Mouse (Mus musculus): Measurements from ENCODE around the gene Fadd. TPM values are rescaled to one million over a fixed set of nuclear protein-coding genes. Genes with fewer than 3 reads are reported as not detected.

The Fadd gene
- total RNA-seq, 2 experiments from 2014 or later = 2.3 to 2.6 TPM

- intact Hi-C loops (cut with DNase I) = no loop called here
- no peak for DNase-seq (ENCODE audit: low spot score in 2 of 2)
Observed at GRCm38 (mm10) chr7:144583619-144584018, 1.4 kb upstream of the Fadd start.

- intact Hi-C loops (cut with DNase I) = loop anchor here (2.0 kb wide), 1 partner anchor 29 kb away; the partner anchor contains the start of gene Ppfia1
- DNase-seq (ENCODE audit: low spot score in 2 of 2) = peak; percentile 50 to 64
Observed at GRCm38 (mm10) chr7:144581559-144582283, 542 bp downstream of the Fadd start.

GRCm38 (mm10) chr7:144577876-144578275, 4.4 kb downstream of the Fadd start:
- DNase-seq (ENCODE audit: low spot score in 2 of 2) = no peak
- intact Hi-C loops (cut with DNase I) = no loop called here

- DNase-seq (ENCODE audit: low spot score in 2 of 2) = no peak
- intact Hi-C loops (cut with DNase I) = no loop called here
Observed at GRCm38 (mm10) chr7:144572234-144572633, 10.0 kb downstream of the Fadd start.

GRCm38 (mm10) chr7:144571598-144571997, 10.7 kb downstream of the Fadd start:
- no peak for DNase-seq (ENCODE audit: low spot score in 2 of 2)
- intact Hi-C loops (cut with DNase I) = no loop called here

GRCm38 (mm10) chr7:144569428-144569827, 12.8 kb downstream of the Fadd start:
- intact Hi-C loops (cut with DNase I) = no loop called here
- no peak for DNase-seq (ENCODE audit: low spot score in 2 of 2)

GRCm38 (mm10) chr7:144568091-144568490, 14.2 kb downstream of the Fadd start:
- intact Hi-C loops (cut with DNase I) = no loop called here
- DNase-seq (ENCODE audit: low spot score in 2 of 2) = no peak

GRCm38 (mm10) chr7:144566921-144567682, 15.2 kb downstream of the Fadd start:
- intact Hi-C loops (cut with DNase I) = no loop called here
- no peak for DNase-seq (ENCODE audit: low spot score in 2 of 2)

GRCm38 (mm10) chr7:144563456-144564155, 18.7 kb downstream of the Fadd start:
- no peak for DNase-seq (ENCODE audit: low spot score in 2 of 2)
- intact Hi-C loops (cut with DNase I) = no loop called here

GRCm38 (mm10) chr7:144562016-144562415, 20.2 kb downstream of the Fadd start:
- intact Hi-C loops (cut with DNase I) = no loop called here
- no peak for DNase-seq (ENCODE audit: low spot score in 2 of 2)

- DNase-seq (ENCODE audit: low spot score in 2 of 2) = no peak
- intact Hi-C loops (cut with DNase I) = no loop called here
Observed at GRCm38 (mm10) chr7:144560594-144560993, 21.7 kb downstream of the Fadd start.

- DNase-seq (ENCODE audit: low spot score in 2 of 2) = no peak
- intact Hi-C loops (cut with DNase I) = no loop called here
Observed at GRCm38 (mm10) chr7:144558552-144558951, 23.7 kb downstream of the Fadd start.

GRCm38 (mm10) chr7:144554123-144554472, 28.2 kb downstream of the Fadd start:
- intact Hi-C loops (cut with DNase I) = no loop called here
- no peak for DNase-seq (ENCODE audit: low spot score in 2 of 2)

- intact Hi-C loops (cut with DNase I) = loop anchor here (2.0 kb wide), 1 partner anchor 27 kb away; no protein-coding TSS in a partner anchor
- peak; percentile 97 to 98 for DNase-seq (ENCODE audit: low spot score in 2 of 2)
Observed at GRCm38 (mm10) chr7:144553237-144554122, 28.8 kb downstream of the Fadd start, which contains the start of gene Ppfia1. Ppfia1 (minus strand) TSS chr7:144553729.

- no peak for DNase-seq (ENCODE audit: low spot score in 2 of 2)
- intact Hi-C loops (cut with DNase I) = loop anchor here (2.0 kb wide), 1 partner anchor 29 kb away; no protein-coding TSS in a partner anchor
Observed at GRCm38 (mm10) chr7:144552274-144552673, 30.0 kb downstream of the Fadd start.

- intact Hi-C loops (cut with DNase I) = no loop called here
- no peak for DNase-seq (ENCODE audit: low spot score in 2 of 2)
Observed at GRCm38 (mm10) chr7:144550811-144551210, 31.5 kb downstream of the Fadd start.

GRCm38 (mm10) chr7:144549904-144550566, 32.2 kb downstream of the Fadd start:
- intact Hi-C loops (cut with DNase I) = no loop called here
- no peak for DNase-seq (ENCODE audit: low spot score in 2 of 2)

GRCm38 (mm10) chr7:144545231-144545630, 37.0 kb downstream of the Fadd start:
- DNase-seq (ENCODE audit: low spot score in 2 of 2) = no peak
- intact Hi-C loops (cut with DNase I) = no loop called here

- intact Hi-C loops (cut with DNase I) = no loop called here
Observed at GRCm38 (mm10) chr7:144541351-144541750, 40.9 kb downstream of the Fadd start.

More at GRCm38 (mm10) chr7:144541351-144541750, 40.9 kb downstream of the Fadd start:
- DNase-seq (ENCODE audit: low spot score in 2 of 2) = no peak

Data from left cerebral cortex, postnatal 36 days (tissue).